Mouse (Mus musculus) right cerebral cortex, postnatal 36 days (tissue): Measurements from ENCODE around the gene Ear2.
"Not testable (repeated sequence)": the region's sequence is repeated elsewhere in the genome, so short reads cannot be mapped to it uniquely, and the experiment has no call there.

Experiments used
- DNase-seq, 2 experiments: peaks; one replicate each; pipeline ENCODE4 v3.0.0; 2022; ENCODE audit warnings: low spot score in 2 of 2, mixed read lengths in 1 of 2

The Ear2 gene

GRCm38 (mm10) chr14:44102354-44102753 is at the start of gene Ear2:
Gene Ear2 (plus strand): TSS chr14:44102654.
- DNase-seq: not testable (repeated sequence)

- peak in 1 of 2 experiments; percentile 0 for DNase-seq
Observed at GRCm38 (mm10) chr14:44067879-44068278, 34.6 kb upstream of the Ear2 start.

- not testable (repeated sequence) for DNase-seq
Observed at GRCm38 (mm10) chr14:44070595-44070994, 31.9 kb upstream of the Ear2 start.

GRCm38 (mm10) chr14:44077785-44078341 is 24.6 kb upstream of the Ear2 start:
- not testable (repeated sequence) for DNase-seq

GRCm38 (mm10) chr14:44086588-44086987 is 15.9 kb upstream of the Ear2 start:
- DNase-seq: not testable (repeated sequence)

- not testable (repeated sequence) for DNase-seq
Observed at GRCm38 (mm10) chr14:44087535-44087934, 14.9 kb upstream of the Ear2 start.

- DNase-seq: not testable (repeated sequence)
Observed at GRCm38 (mm10) chr14:44091524-44091923, 10.9 kb upstream of the Ear2 start.

GRCm38 (mm10) chr14:44094445-44094844 is 8.0 kb upstream of the Ear2 start:
- not testable (repeated sequence) for DNase-seq

GRCm38 (mm10) chr14:44100030-44100429 is 2.4 kb upstream of the Ear2 start:
- not testable (repeated sequence) for DNase-seq

- DNase-seq: no peak
Observed at GRCm38 (mm10) chr14:44110981-44111380, 8.5 kb downstream of the Ear2 start.

- not testable (repeated sequence) for DNase-seq
Observed at GRCm38 (mm10) chr14:44123551-44123950, 21.1 kb downstream of the Ear2 start, which contains the start of gene Gm3327. Gene Gm3327 (plus strand): TSS chr14:44123851.
